Mouse (Mus musculus) retina, embryonic 14.5 days (tissue): ENCODE measurements around the gene E2f3.
A peak's percentile ranks its signal among the peaks of the same experiment; 100 is the strongest.

ENCODE experiments used
- DNase-seq: peaks from one replicate; pipeline ENCODE4 v3.0.0-alpha.2; 2015; ENCODE audit warnings: low spot score

The E2f3 gene

DNA sequence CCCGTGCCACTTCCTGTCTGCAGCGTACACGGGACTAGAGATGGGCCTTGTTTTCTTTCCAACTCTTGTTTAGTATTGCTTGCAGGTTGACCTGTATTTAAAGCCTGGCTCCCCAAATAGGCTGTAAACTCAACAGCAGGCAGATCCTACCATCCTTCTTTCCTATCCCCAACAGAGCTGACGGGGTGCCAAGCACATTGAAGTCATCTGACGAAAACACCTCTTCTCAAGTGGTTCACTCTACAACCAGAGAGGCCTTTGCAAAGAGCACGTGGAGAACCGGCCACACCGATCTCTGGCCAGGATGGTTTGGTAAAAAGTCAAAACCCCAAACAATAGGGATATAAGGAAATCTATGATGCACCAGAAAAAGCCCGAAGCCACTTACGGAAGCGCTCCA lies 8.5 kb downstream of the E2f3 start:
- DNase-seq = no peak

DNA sequence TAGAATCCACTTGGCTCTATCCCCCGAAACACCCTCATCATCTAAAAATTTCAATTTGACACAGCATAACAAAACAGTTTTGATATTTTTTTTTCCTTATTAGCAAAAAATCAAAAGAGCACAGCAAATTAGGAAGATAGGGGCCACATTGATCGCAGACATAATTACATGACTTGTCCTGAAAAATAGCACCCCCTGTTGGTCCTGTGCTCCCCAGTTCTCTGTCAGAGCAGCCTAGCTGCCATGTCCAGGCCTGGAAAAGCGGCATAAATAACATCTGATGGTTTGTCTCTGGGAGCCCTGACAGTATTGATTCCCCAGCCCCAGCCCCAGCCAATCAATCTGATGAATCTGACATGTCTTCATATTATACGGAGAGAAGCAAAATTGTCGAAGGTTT lies 11.8 kb downstream of the E2f3 start:
- no peak for DNase-seq

DNA sequence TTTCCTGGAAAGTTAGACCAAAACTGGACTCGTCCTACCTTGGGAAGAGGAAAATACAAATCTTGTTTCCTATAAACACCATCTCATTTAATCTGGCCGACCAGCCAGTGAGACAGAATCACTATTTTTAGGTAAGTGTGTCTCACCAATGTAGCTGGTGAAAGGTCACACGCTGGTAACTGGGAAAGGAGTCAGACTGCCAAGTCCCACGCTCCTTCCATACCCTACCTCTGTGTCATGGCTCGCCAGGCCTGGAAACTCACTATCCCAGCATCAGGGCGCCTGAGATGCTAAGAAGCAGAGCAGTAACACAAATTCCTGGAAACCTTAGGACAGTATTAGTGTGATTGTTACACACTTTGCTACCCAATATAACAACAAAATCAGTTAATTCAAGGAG lies 12.3 kb downstream of the E2f3 start:
- DNase-seq = no peak

DNA sequence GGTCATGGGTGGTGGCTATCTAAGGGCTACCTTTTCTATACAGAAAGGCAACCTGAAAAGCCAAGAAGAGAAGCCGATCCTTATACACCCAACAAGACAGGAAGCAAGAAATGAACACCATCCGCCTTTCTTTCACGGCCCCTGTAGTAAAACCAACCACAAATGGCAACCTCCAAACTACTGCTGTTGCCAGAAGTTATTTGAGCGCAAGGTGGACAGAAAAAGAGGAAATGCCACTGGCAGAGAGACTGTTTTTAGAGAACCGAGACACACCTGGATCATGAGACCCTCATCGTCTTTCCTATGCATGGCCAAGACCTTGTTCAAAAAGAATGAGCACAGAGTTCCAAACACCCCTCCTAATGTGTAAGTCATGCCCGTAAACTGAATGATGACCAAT lies 15.5 kb downstream of the E2f3 start:
- DNase-seq = no peak

DNA sequence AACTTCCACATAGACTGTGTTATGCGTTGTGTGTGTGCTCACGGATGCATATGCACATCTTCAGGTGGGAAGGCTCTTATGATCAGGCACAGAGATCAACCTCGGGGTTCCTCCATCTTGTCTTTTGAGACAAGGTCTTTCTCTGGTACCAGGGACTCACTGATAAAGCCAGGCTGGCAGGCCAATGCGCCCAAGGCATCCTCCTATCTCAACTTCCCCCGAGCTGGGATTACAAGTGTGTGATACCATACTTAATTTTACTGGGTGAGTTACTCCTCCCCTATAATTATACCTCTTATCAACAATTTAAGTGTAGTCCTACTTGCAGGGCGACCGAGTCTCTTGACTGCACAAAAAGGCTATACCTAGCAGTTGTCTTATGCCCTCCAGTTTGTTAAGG lies 17.2 kb downstream of the E2f3 start:
- DNase-seq = no peak

DNA sequence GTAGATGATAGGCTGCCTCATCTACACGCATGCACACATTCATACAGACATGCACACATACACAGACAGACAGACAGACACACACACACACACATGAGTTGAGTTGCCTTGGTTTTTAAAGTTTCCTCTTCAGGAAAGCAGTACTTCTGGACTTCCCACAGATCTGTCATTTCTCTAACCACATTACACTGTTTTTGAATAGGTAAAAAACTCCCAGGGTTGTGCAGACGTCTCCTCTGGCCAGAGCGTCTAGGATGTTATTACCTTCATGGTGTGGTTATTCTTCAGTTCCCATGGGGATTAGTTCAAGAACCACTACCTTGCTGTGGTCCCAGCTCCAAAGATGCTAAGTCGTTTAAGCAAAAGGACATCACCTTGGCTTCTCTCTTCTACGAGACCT lies 18.5 kb downstream of the E2f3 start:
- no peak for DNase-seq

DNA sequence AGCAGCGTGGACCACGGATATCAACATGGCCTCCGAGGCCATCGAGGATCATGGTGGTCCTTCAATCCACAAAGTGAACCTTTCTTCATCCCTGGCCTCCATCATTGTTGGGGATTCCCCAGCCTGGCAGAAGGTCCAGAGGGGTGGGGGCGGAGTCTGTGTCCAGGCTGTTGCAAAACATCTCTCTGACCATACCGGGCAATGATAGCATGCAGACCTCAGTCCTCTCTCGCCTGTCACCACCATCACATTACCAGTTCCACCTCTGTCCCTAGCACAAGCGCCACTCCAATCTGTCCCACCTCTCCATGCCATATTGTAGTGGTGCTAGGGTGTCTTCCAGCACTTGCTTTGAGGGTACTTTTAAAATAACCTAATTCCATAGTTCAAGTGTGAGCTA lies 18.9 kb downstream of the E2f3 start:
- no peak for DNase-seq

DNA sequence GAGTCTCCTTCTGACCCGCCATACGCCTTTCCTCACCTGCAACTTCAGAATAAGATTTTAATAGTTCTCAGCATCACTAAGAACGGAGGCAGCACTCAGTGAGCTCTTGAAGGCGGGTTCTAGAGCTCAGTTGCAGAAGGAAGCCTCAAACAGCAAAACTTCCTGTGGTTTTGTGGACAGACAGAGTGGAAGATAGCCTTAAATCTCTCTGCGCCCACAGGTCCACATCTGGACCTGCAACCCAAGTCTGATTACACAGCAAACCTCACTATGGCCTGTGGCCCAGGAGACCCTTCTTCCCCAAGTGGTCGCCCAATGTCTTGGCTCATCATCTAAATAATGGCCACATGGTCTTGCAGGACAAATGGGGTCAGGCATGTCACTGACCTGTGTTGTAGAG lies 21.8 kb downstream of the E2f3 start:
- no peak for DNase-seq

DNA sequence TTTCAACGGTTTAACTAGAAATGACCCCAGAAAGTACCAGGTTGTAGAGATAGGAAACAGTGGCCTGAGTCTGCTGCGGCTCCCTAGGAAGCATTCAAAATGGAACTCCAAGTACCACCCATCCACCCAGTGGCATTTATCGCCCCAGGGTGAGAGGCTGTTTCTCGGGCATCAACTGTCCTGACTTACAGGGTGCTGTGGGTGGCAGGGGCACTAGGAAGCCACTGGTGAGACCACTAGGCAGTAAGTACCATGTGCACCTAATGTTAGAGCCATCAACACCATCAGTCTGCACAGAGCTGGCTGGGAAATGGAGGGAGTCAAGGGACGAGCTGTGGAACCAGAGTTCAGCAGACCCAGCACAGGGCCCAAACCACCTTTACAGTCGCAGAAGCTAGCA lies 25.4 kb downstream of the E2f3 start:
- no peak for DNase-seq

DNA sequence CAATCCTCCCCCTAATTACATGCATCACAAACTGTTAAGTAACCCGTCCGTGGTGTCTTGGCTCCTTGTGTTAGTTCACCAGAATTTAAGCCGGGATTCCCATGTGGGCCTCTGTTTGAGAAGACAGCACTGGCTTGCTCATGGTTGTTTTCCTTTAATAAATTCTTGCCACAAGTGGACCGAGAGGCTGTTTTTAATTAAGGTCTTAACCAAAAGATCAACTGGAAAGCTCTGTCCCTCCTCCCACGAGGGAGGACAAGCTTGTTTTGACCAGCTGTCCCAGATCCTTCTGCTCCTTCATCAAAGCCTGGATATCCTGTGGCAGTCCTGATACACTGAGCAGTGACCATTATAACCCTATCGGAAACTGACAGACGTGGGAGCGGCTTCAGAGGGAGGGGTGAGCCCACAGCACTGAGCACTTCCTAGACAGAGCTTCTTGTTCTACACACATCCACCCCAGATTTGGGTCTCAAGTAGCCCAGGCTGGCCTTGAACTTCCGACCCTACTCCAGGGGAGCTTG lies 28.1 kb downstream of the E2f3 start:
- no peak for DNase-seq

DNA sequence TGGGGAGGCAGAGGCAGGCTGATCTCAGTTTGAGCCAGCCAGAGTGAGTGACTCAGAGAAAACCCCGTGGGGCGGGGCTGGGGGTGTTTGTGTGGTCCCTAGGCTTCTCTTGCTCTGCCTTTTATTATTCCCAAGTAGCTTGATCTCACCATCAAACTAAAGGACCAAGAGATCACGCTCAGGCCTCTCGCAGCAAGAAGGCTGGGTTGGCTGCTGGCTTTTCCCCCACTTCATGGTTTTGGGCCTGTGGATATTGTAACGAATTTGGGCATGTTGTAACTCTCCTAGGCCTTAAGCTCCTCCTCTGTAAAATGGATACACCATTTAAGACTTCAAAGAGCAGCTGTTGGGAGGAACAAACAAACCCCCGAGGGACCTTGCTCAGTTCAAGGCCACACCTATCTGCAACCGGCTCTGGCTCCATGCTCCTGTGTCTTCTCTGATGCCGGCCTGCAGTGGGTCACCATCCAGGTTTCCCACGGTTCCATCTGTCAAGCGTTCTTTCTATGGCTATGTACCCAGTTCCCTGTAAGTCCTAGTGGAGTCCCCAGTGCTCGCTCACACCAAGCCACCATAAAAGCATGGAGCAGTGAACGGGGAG lies 28.9 kb downstream of the E2f3 start:
- no peak for DNase-seq

DNA sequence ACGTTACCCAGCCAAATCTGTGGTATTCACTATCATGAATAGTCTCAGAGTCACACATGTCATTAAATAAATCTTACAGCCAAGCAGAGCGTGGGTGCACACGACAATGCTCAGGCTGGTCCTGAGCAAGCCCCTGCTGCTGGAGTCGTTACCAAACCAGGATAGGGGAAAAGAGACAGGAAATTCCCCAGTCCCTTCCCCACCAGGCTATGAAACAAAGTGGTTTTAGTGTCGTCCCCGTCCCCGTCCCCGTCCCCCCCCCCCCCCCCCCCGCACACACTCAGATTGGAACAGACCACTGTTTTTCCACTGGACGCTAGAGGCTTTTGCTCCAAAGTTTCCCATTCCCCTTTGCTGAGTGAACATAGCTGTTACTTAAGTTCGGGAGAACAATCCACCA lies 30.6 kb downstream of the E2f3 start:
- no peak for DNase-seq

DNA sequence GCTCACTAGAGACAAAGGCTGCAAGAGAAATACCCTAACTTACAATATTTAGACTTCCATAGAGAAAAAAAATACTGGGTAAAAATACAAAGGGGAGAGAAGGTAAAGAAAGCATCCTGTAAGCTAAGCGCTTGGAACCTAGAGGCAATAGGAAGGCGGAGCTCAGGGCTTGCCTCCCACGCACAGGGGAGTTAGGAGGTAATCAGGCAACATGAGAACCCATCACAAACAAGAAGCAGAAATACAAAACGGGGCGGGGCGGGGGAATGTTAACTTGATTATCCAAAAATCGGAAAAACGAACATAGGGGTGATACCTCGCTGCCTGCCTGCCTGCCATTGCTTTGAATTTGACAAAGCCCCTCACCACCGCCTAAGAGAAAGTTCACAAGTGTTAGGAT lies 31.1 kb downstream of the E2f3 start:
- no peak for DNase-seq

DNA sequence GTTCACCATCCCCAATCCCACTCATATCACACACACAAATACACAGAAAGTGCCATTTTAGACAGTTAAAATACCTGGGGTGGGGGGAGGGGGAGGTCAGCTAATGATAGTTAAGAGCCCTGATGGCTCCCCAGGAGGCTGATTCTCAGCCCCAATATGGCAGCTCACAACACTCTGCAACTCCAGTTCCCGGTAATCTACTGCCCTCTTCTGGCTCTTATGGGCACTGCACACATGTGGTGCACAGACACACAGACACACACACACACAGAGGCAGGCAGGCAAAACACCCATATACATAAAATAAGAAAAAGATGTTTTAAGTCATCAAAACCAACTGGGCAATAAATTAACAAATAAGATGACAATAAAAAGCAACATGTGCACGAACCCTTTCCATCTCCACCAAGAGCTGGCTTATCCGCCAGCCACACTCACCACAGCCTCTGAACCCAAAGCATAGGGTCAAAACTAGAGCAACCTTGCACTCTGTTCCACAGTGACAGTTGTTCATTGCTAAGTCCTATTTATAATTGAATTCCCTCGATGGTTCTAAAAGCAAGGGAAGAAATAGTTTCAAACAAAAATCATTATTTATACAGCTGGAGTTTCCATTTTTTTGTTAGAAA lies 32.3 kb downstream of the E2f3 start:
- DNase-seq = no peak

DNA sequence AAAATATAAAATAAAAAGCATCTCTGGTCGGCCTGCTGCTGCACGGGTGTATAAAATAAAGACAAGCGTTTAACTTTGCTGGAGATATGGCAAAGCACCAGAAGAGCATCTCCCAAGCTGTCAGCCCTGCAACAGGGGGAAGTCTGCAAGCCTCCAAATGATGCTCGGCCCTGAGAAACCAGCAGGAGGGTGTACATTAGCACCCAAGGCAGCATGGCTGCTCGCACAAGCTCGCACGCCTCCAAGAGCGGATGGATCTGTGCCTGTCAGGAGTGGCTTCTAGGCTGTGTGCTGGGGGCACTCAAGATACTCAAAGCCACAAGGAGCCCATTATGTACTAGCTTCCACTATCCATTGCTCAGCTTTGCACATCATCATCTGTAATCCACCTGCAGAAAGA lies 39.8 kb downstream of the E2f3 start:
- no peak for DNase-seq

DNA sequence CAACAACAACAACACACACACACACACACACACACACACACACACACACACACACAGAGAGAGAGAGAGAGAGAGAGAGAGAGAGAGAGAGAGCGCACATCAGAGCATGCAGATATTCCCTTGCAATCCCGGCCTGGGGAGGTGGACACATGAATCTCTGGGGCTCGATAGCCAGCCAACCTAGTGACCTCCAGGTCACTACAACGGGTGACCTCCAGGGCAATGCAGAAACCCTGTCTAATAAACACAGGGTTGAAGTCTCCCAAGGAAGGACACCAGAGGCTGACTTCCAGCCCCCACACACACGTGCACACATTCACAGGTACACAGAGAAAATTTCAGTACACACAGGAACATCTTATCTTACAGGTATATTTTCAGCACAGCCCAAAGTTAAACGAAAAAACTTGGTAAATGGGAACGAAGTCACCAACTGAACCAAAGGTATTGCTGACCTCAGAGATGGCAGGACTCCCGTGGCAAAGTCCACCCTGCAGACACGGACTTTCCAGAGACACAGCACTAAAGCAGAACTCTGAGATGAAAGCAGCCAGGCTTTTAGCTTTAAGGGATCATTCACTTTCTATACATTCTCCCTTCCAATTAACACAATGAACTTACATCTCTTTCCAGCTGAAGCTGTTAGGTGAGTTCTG lies 40.8 kb downstream of the E2f3 start:
- DNase-seq = no peak

DNA sequence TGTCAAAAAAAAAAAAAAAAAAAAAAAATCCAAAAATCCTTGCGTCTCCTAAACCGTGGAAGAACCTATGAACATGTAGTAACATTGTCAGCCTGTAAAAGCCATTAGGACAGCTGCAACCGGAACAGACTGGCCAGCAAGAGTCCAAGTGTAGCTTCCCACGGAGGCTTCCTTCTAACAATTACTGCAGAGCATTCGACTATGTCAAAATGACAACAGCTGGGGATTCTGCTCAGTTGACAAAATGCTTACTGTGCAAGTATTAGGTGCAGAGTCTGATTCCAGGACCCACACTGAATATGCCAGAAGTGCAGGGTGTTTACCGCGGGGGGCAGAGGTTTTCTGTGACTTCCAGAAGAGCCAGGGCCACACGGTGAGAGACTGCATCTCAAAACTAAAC lies 41.4 kb downstream of the E2f3 start:
- peak; percentile 26 for DNase-seq

DNA sequence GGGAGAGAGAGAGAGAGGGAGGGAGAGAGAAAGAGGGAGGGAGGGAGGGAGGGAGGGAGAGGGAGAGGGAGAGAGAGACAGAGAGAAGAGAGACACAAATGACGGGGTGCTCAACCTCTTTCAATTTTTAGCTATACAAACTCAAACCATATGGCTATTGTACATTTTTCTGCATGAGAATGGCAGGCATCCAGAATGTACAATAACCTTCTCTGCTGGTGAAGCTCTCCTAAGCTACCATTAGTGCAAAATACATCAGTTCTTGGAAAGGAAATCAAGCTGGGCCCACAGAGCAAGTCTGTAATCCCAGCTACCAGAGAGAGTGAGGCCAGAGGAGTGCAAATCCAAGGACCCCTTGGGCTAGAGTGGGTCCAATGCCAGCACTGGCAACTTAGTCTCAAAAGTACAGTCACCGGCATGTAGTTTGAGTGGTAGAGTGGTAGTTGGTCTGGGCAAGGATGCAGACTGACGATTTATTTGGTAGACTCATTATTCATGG lies 42.3 kb downstream of the E2f3 start:
- no peak for DNase-seq

DNA sequence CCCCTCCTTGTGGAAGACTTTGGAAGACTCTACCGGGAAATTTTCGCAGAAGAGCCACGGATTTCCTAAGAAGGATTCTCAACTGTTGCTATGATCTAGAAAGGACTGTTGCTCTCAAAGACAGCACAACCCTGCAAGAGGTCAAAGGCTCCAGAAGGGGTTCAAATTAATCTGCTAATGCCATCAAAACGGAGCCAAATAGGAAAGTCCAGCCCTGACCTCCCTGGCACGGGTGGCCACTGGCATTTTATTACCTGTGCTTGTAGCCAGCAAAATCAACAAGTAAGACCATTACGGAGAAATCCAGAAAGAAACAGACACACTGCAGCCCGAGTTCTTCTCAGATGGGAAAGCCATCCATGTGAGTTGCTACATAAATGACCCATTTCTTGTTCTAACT lies 45.8 kb downstream of the E2f3 start:
- DNase-seq = no peak

DNA sequence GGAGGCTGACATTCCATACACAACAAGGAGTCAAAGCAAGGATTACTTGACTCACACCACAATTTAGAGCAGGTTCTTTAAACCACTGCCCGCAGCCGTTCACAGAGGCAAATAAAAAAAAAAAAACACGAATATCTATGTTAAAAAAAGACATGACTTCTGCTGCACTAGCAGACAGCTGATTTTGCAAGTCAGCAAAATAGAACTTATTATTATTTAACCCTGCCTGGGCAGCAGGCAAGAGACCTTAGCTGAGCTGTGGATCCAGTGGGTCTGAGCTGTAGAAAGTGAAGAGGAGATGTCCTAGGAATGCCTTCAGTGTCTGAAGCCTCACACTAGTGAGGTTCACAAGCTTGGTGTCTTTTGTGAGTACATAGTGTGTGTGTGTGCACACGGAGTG lies 46.5 kb downstream of the E2f3 start:
- DNase-seq = no peak

DNA sequence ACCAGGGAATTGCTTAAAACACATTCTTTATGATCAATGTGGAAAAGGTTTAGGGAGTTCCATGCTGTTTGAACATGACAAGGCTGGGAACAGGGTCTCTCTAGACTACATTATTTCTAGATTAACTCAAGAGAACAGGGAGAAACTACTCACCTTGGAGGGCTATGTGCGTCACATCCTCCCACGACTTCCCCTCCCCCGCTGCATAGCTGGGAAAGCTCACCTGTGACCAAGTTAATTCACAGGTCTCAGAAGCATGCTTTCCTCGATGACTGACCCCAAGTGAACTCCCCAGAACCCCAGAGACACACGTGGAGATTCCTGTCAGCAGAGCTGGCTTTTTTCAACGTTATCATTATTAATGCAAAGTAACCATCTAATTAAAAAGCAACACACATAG lies 47.1 kb downstream of the E2f3 start:
- DNase-seq = no peak

DNA sequence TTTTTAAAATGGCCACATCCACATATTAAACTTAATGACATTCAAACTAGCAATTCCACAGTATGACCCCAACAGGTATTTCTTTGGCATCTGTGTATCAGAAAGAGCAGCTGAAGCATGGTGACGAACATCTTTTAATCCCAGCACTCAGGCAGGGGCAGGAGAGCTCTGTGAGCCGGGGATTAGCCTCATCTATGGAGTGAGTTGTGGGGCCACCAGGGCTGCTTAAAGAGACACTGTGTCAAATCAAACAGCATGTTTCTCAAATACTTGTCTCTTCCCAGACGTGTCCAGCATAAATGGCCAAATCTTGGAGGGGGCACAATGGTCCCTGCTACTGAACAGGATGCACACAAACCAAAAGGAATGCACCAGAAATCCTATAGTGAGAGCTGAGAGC lies 59.7 kb downstream of the E2f3 start:
- DNase-seq = peak; percentile 8

DNA sequence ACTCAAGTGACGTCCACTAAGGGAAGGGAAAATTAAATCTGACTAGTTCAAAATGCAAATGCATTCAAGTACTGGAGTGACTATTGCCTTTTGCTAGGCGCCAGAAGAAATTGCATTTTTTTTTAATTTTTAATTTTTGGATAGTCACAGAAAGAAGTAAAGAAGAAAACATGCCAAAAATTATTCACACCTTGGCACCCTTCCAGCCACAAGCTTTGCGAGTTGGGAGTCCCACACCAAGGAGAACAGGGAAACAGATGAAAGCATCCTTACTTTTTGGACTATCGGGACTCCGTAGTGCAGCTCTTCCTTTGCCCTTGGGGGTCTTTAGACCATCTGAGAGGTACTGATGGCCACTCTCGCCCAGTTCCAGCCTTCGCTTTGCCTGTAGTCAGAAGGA lies 66.0 kb downstream of the E2f3 start:
- no peak for DNase-seq

DNA sequence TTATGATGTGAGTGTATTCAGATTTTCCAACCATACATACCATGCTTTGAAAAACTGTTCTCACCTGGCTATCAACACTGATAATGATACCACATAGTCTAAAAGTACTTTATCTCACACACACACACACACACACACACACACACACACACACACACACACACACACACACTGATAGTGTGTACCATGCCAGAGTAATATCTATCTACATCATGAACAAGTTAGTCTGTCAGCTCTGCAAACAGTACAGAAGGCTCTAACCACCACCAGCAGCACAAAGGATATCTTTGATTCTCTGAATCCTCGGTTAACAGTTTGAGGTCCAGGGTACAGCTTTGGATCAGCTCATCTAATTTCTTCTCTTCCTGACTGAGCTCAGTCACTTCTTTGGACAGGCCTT lies 69.3 kb downstream of the E2f3 start:
- DNase-seq = no peak
